Mouse (Mus musculus): ENCODE results near the gene Tgfb1i1. TPM values are rescaled to one million over a fixed set of nuclear protein-coding genes. Genes with fewer than 3 reads are reported as not detected.

Gene Tgfb1i1
- polyA plus RNA-seq, 1 experiment: 56.7 TPM

DNA sequence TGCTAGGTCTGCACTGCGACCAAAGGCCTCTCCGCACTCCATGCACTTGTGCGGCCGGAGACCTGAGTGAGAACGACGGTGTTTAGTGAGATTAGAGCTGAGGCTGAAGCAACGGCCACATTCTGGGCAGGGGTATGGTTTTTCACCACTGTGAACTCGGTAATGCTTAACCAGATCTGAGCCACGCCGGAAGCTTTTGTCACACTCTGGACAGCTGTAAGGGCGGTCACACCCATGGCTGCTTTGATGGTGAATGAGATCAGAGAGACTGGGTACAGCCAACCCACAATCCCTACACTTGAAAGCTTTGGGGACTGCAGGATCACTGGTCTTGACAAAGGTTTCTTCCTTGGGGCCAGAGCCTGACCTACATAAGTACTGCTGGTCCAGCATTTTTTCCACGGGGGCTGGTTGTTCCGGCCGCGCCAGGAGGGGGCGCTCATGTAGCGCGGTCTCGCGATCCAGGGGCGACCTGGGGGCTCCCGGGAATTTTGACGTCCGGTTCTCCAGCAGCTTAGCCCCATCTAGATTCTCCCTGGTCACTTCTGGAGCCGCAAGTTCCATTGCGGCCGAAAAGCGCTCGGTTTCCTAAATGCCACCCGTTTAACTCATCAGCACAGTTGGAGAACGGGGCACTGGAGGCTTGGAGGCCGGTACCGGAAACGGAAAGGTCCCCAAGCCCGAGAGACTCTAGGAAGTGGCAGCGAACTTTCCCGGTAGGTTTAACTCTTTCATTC lies 9.6 kb upstream of the Tgfb1i1 start, which contains the start of gene Armc5:
TSS of gene Armc5 (plus strand) at position 487 of the 737 bp plus-strand sequence.
- peak within 1 kb of the TSS; percentile 84 for H3K4me3 ChIP-seq (ENCODE audit: low read depth, low read length)
- no peaks in the 10 kb centered on the region for H3K27me3 ChIP-seq (ENCODE audit: control insufficient read depth, insufficient read depth, low read length)
- TF ChIP-seq CTCF (IDR thresholded peaks at IDR 0.05; ENCODE audit: extremely low read depth, insufficient read length, insufficient replicate concordance, low read depth, low read length): peak; percentile 91
- TF ChIP-seq POLR2A (IDR thresholded peaks at IDR 0.05; ENCODE audit: low read depth, low read length): no peak
- H3K4me1 ChIP-seq (ENCODE audit: control insufficient read depth, insufficient read depth, insufficient read length, low read length): peaks cover 11% of the 10 kb centered on the region
- H3K27ac ChIP-seq (ENCODE audit: insufficient read depth, low read depth, low read length): peak within 1 kb of the TSS; percentile 99
- H3K36me3 ChIP-seq (ENCODE audit: control insufficient read depth, insufficient read depth, low read length): peaks cover 20% of the 10 kb centered on the region
- WGBS: 18% methylated on average over 37 of the region's 37 CpGs

DNA sequence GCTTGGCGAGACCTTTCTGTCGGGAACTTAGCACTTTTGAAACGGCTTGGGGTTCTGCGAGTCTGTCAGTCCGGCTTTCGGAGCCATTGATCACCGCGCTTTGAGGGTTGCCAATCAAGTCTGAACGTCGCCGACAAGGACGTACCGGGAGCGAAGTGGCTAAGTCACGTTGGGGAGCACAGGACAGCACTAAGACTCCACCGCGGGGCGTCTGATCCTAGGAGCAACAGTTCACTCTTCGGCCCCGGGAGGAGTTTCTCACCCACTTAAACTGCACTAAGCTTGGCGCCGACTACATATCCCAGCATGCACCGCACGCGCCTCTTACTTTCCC lies 9.1 kb upstream of the Tgfb1i1 start:
- peak overlapping the region; percentile 84 for H3K4me3 ChIP-seq (ENCODE audit: low read depth, low read length)
- TF ChIP-seq CTCF (IDR thresholded peaks at IDR 0.05; ENCODE audit: extremely low read depth, insufficient read length, insufficient replicate concordance, low read depth, low read length): no peak
- no peak for TF ChIP-seq POLR2A (IDR thresholded peaks at IDR 0.05; ENCODE audit: low read depth, low read length)
- peak overlapping the region; percentile 99 for H3K27ac ChIP-seq (ENCODE audit: insufficient read depth, low read depth, low read length)
- under 1% methylated on average over 25 of the region's 25 CpGs for WGBS
- H3K4me1 ChIP-seq (ENCODE audit: control insufficient read depth, insufficient read depth, insufficient read length, low read length): peaks cover 11% of the 10 kb centered on the region
- H3K36me3 ChIP-seq (ENCODE audit: control insufficient read depth, insufficient read depth, low read length): peaks cover 26% of the 10 kb centered on the region
- no peaks in the 10 kb centered on the region for H3K27me3 ChIP-seq (ENCODE audit: control insufficient read depth, insufficient read depth, low read length)

DNA sequence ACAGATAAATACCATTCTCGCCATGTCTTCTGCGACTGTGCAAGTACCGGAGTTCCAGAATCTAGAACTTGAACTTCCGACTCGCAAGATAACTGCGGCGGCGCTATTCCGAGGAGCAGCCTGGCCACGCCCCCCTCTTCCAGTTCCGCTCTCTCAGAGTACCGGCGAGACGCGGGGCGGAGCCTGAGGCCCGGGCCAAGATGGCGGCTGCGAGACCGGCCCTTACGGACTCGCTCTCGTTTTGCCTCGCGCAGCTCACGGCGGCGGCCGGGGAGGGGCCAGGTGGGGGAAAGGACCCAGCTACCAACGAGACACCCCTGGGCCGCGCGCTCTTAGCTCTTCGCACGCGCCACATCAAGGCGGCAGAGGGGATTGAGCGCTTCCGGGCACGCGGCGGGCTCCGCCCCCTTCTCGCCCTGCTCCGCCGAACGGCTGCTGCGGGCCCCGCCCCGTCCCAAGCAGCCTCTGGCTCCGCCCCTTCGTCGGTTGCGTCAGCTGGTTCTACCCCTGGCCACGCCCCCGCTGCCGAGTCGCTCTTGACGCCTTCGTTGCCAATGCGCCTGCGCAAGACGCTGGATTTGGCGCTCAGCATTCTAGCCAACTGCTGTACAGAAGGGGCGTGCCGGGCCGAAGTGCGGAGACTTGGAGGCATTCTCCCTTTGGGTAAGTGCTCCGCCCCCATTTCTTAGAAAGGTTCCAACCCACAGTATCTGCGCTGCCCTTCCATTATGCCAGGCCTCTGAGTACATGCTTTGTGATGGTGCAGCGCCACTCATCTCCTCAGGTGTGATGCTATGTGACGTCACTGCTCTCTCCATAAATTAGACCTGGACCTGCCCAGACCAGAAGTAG lies 8.5 kb upstream of the Tgfb1i1 start, which contains the start of gene 9130023H24Rik:
TSS of gene 9130023H24Rik (minus strand) at position 105 of the 852 bp plus-strand sequence.
- Histone ChIP-seq H3K4me3 (ENCODE audit: low read depth, low read length) (peak within 1 kb of the TSS; percentile 84), H3K4me1 (ENCODE audit: control insufficient read depth, insufficient read depth, insufficient read length, low read length) (peaks cover 11% of the 10 kb centered on the region), H3K27ac (ENCODE audit: insufficient read depth, low read depth, low read length) (peak within 1 kb of the TSS; percentile 99), H3K27me3 (ENCODE audit: control insufficient read depth, insufficient read depth, low read length) (no peaks in the 10 kb centered on the region), H3K36me3 (ENCODE audit: control insufficient read depth, insufficient read depth, low read length) (peaks cover 30% of the 10 kb centered on the region)
- TF ChIP-seq POLR2A (IDR thresholded peaks at IDR 0.05; ENCODE audit: low read depth, low read length) (peak; percentile 38), CTCF (IDR thresholded peaks at IDR 0.05; ENCODE audit: extremely low read depth, insufficient read length, insufficient replicate concordance, low read depth, low read length) (no peak)
- under 1% methylated on average over 72 of the region's 72 CpGs for WGBS

DNA sequence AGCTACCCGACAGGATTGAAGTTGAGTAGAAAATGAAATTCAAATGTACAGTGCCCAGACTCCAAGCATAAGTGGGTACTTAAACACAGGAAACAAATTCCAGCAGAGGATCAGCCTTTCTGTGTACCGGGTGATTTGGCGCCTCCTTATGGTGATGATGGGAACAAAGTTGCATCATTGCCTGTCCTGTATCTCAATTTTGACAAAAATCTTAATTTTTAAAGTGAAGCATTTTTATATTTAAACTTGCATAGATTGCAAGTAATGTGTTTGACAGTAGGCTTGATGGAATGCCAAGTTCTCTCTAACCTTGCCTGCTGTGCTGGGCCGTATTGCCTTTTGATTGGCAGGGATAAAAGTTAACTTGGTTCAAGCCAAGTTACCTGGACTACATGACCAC lies 7.6 kb upstream of the Tgfb1i1 start:
- no peak for TF ChIP-seq CTCF (IDR thresholded peaks at IDR 0.05; ENCODE audit: extremely low read depth, insufficient read length, insufficient replicate concordance, low read depth, low read length)
- no peak for TF ChIP-seq POLR2A (IDR thresholded peaks at IDR 0.05; ENCODE audit: low read depth, low read length)
- Histone ChIP-seq H3K4me3 (ENCODE audit: low read depth, low read length) (no peak overlapping the region), H3K4me1 (ENCODE audit: control insufficient read depth, insufficient read depth, insufficient read length, low read length) (peaks cover 11% of the 10 kb centered on the region), H3K27me3 (ENCODE audit: control insufficient read depth, insufficient read depth, low read length) (no peaks in the 10 kb centered on the region), H3K27ac (ENCODE audit: insufficient read depth, low read depth, low read length) (peak overlapping the region; percentile 75), H3K36me3 (ENCODE audit: control insufficient read depth, insufficient read depth, low read length) (peaks cover 33% of the 10 kb centered on the region)
- 21% methylated on average over 4 of the region's 4 CpGs for WGBS

DNA sequence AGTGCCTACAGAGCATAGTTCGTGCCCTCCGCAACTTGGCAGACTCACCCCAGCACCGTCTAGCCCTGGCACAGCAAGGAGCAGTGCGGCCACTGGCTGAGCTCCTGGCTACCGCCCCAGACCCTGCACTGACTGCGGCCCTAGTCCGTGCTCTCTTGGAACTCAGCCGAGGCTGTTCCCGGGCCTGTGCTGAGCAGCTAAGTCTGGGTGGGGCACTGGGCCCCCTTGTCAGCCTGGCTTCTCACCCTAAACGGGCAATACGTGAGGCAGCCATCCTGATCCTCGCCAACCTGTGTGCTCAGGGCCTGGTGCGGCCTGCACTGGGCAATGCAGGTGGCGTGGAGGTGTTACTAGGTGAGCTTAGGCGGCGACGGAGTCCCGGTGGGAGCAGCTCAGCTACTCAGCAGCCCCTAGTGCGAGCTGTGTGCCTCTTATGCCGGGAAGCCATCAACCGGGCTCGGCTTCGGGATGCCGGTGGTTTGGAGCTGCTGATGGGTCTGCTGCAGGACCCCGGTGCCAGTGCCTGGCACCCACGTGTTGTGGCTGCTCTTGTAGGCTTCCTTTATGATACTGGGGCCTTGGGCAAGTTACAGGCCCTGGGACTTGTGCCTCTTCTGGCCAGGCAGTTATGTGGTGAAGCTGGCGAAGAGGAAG lies 6.4 kb upstream of the Tgfb1i1 start:
- H3K27ac ChIP-seq (ENCODE audit: insufficient read depth, low read depth, low read length): no peak overlapping the region
- no peaks in the 10 kb centered on the region for H3K27me3 ChIP-seq (ENCODE audit: control insufficient read depth, insufficient read depth, low read length)
- H3K4me1 ChIP-seq (ENCODE audit: control insufficient read depth, insufficient read depth, insufficient read length, low read length): peaks cover 11% of the 10 kb centered on the region
- no peak for TF ChIP-seq POLR2A (IDR thresholded peaks at IDR 0.05; ENCODE audit: low read depth, low read length)
- no peak for TF ChIP-seq CTCF (IDR thresholded peaks at IDR 0.05; ENCODE audit: extremely low read depth, insufficient read length, insufficient replicate concordance, low read depth, low read length)
- no peak overlapping the region for H3K4me3 ChIP-seq (ENCODE audit: low read depth, low read length)
- 93% methylated on average over 27 of the region's 27 CpGs for WGBS
- peaks cover 46% of the 10 kb centered on the region for H3K36me3 ChIP-seq (ENCODE audit: control insufficient read depth, insufficient read depth, low read length)

DNA sequence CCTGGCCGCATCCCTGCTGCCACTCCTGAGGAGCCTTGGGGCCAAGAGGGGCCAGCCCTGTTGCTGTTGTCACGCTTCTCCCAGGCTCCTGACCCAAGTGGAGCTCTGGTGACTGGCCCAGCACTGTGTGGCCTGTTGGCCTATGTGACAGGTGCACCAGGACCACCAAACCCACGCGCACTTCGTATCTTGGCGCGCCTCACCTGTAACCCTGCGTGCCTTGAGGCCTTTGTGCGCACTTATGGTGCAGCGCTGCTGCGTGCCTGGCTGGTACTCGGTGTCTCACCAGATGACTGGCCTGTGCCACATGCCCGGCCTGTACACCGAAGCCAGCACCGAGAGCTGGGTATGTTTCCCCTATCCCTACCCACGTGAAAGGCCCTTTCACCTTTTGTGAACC lies 4.3 kb upstream of the Tgfb1i1 start:
- 96% methylated on average over 16 of the region's 16 CpGs for WGBS
- Histone ChIP-seq H3K27ac (ENCODE audit: insufficient read depth, low read depth, low read length) (no peak overlapping the region), H3K4me1 (ENCODE audit: control insufficient read depth, insufficient read depth, insufficient read length, low read length) (peaks cover 2% of the 10 kb centered on the region), H3K27me3 (ENCODE audit: control insufficient read depth, insufficient read depth, low read length) (no peaks in the 10 kb centered on the region), H3K36me3 (ENCODE audit: control insufficient read depth, insufficient read depth, low read length) (peaks cover 46% of the 10 kb centered on the region), H3K4me3 (ENCODE audit: low read depth, low read length) (no peak overlapping the region)
- TF ChIP-seq CTCF (IDR thresholded peaks at IDR 0.05; ENCODE audit: extremely low read depth, insufficient read length, insufficient replicate concordance, low read depth, low read length) (no peak), POLR2A (IDR thresholded peaks at IDR 0.05; ENCODE audit: low read depth, low read length) (no peak)
